Mouse (Mus musculus) intestine, embryonic 15.5 days (tissue): Measurements from ENCODE around the gene Mamdc2. TPM values are rescaled to one million over a fixed set of nuclear protein-coding genes. Genes with fewer than 3 reads are reported as not detected.

Source experiments
- ATAC-seq: fragments of 200-750 bp; cut with Nextera tagmentation; 2 replicates; pipeline ENCODE4 v1.8.0; 2017; ENCODE audit warnings: moderate TSS enrichment, moderate library complexity
- H3K27ac ChIP-seq: fragments of 300-500 bp; sonication (generic); 2 replicates; pipeline ENCODE4 v1.5.1; 2015; ENCODE audit warnings: mild to moderate bottlenecking, inconsistent platforms
- H3K27me3 ChIP-seq: fragments of 300-500 bp; sonication (generic); replicated peaks from 2 replicates; pipeline ENCODE4 v1.6.1; 2015; ENCODE audit warnings: inconsistent platforms
- H3K36me3 ChIP-seq: fragments of 300-500 bp; sonication (generic); 2 replicates; pipeline ENCODE4 v1.6.1; 2015; ENCODE audit warnings: inconsistent platforms
- H3K4me1 ChIP-seq: fragments of 300-500 bp; sonication (generic); replicated peaks from 2 replicates; pipeline ENCODE4 v1.6.1; 2015; ENCODE audit warnings: inconsistent platforms
- H3K4me2 ChIP-seq: fragments of 300-500 bp; sonication (generic); replicated peaks from 2 replicates; pipeline ENCODE4 v1.6.1; 2015; ENCODE audit warnings: mild to moderate bottlenecking, inconsistent platforms
- H3K4me3 ChIP-seq: fragments of 300-500 bp; sonication (generic); replicated peaks from 2 replicates; pipeline ENCODE4 v1.5.1; 2015; ENCODE audit warnings: inconsistent platforms
- H3K9ac ChIP-seq: fragments of 300-500 bp; sonication (generic); 2 replicates; pipeline ENCODE4 v1.6.1; 2015; ENCODE audit warnings: inconsistent platforms
- H3K9me3 ChIP-seq: fragments of 300-500 bp; sonication (generic); 2 replicates; pipeline ENCODE4 v1.6.1; 2016; ENCODE audit warnings: inconsistent platforms
- WGBS: fragments of 180-500 bp; shearing (Covaris S2); methylation state at CpG from one replicate; pipeline ENCODE4 v1.1.7; 2015; 5-methylcytosine and 5-hydroxymethylcytosine counted together
- polyA plus RNA-seq: library from polyadenylated mRNA; unstranded; fragments of >200 nt; fragmentation: Nextera tagmentation; extraction: Ambion mirVana; gene quantifications from 2 replicates; pipeline ENCODE4 v1.2.1, GENCODE M21; 2015

Mamdc2 gene
- polyA plus RNA-seq, 1 experiment from 2014 or later: 2.2 TPM

- no peaks in the 10 kb centered on the region for H3K36me3 ChIP-seq
- H3K27me3 ChIP-seq: no peaks in the 10 kb centered on the region
- no peak overlapping the region for H3K4me2 ChIP-seq
- no peaks in the 10 kb centered on the region for H3K4me1 ChIP-seq
- WGBS: 85% methylated on average over 1 of the region's 1 CpGs
- H3K9me3 ChIP-seq: no peaks in the 10 kb centered on the region
- no peak for ATAC-seq
- H3K9ac ChIP-seq: no peak overlapping the region
- no peak overlapping the region for H3K27ac ChIP-seq
- no peak overlapping the region for H3K4me3 ChIP-seq
Measured at GRCm38 (mm10) chr19:23298917-23299316, 149.3 kb downstream of the Mamdc2 start.

- H3K27ac ChIP-seq: no peak overlapping the region
- no peak overlapping the region for H3K4me3 ChIP-seq
- H3K4me1 ChIP-seq: no peaks in the 10 kb centered on the region
- no peaks in the 10 kb centered on the region for H3K36me3 ChIP-seq
- no peak for ATAC-seq
- no peak overlapping the region for H3K9ac ChIP-seq
- H3K4me2 ChIP-seq: no peak overlapping the region
- no peaks in the 10 kb centered on the region for H3K27me3 ChIP-seq
- no peaks in the 10 kb centered on the region for H3K9me3 ChIP-seq
Measured at GRCm38 (mm10) chr19:23297191-23297590, 151.1 kb downstream of the Mamdc2 start.

- Histone ChIP-seq H3K9me3 (no peaks in the 10 kb centered on the region), H3K36me3 (no peaks in the 10 kb centered on the region), H3K9ac (no peak overlapping the region), H3K4me1 (no peaks in the 10 kb centered on the region), H3K27ac (no peak overlapping the region), H3K4me3 (no peak overlapping the region), H3K27me3 (no peaks in the 10 kb centered on the region), H3K4me2 (no peak overlapping the region)
- ATAC-seq: no peak
- 66% methylated on average over 1 of the region's 1 CpGs for WGBS
Measured at GRCm38 (mm10) chr19:23289251-23289650, 159.0 kb downstream of the Mamdc2 start.

- no peak for ATAC-seq
- no peaks in the 10 kb centered on the region for H3K27me3 ChIP-seq
- WGBS: 52% methylated on average over 8 of the region's 8 CpGs
Measured at GRCm38 (mm10) chr19:23281911-23282660, 166.2 kb downstream of the Mamdc2 start.

GRCm38 (mm10) chr19:23274054-23274724 is 174.1 kb downstream of the Mamdc2 start:
- Histone ChIP-seq H3K9ac (no peak overlapping the region), H3K27ac (0 out of 2 replicates have a peak overlapping the region, but pooled peaks have one; percentile 66)
- peak; percentile 51 for ATAC-seq

More at GRCm38 (mm10) chr19:23281911-23282660, 166.2 kb downstream of the Mamdc2 start:
- Histone ChIP-seq H3K4me3 (no peak overlapping the region), H3K4me2 (no peak overlapping the region), H3K27ac (no peak overlapping the region), H3K4me1 (no peaks in the 10 kb centered on the region), H3K36me3 (no peaks in the 10 kb centered on the region), H3K9me3 (no peaks in the 10 kb centered on the region), H3K9ac (no peak overlapping the region)

GRCm38 (mm10) chr19:23273355-23274053 is 174.7 kb downstream of the Mamdc2 start, which contains the start of gene Smc5:
Gene Smc5, minus strand, starts transcription at chr19:23273897.
- Histone ChIP-seq H3K36me3 (no peaks in the 10 kb centered on the region), H3K4me3 (peak within 1 kb of the TSS; percentile 89), H3K27me3 (no peaks in the 10 kb centered on the region), H3K4me2 (peak within 1 kb of the TSS; percentile 65), H3K9me3 (no peaks in the 10 kb centered on the region), H3K27ac (peak within 1 kb of the TSS; percentile 66), H3K4me1 (peaks cover 7% of the 10 kb centered on the region; the same call in 1 of the 2 replicates), H3K9ac (peak within 1 kb of the TSS; percentile 92)
- ATAC-seq: peak; percentile 99
- WGBS: under 1% methylated on average over 69 of the region's 69 CpGs

More at GRCm38 (mm10) chr19:23274054-23274724, 174.1 kb downstream of the Mamdc2 start:
- H3K4me3 ChIP-seq: peak overlapping the region; percentile 89
- peaks cover 7% of the 10 kb centered on the region; the same call in 1 of the 2 replicates for H3K4me1 ChIP-seq
- H3K4me2 ChIP-seq: peak overlapping the region; percentile 65
- 50% methylated on average over 4 of the region's 4 CpGs for WGBS
- no peaks in the 10 kb centered on the region for H3K36me3 ChIP-seq
- H3K27me3 ChIP-seq: no peaks in the 10 kb centered on the region
- H3K9me3 ChIP-seq: no peaks in the 10 kb centered on the region

GRCm38 (mm10) chr19:23256771-23257170 is 191.5 kb downstream of the Mamdc2 start:
- Histone ChIP-seq H3K36me3 (peaks cover 14% of the 10 kb centered on the region; the same call in 1 of the 2 replicates), H3K4me3 (no peak overlapping the region), H3K9ac (no peak overlapping the region), H3K4me2 (no peak overlapping the region), H3K27ac (no peak overlapping the region), H3K9me3 (no peaks in the 10 kb centered on the region), H3K4me1 (no peaks in the 10 kb centered on the region), H3K27me3 (no peaks in the 10 kb centered on the region)
- no peak for ATAC-seq
- WGBS: 89% methylated on average over 9 of the region's 9 CpGs

Other genes starting within 250 kb of the Mamdc2 start
- gene Smc5, start 174.5 kb downstream of the Mamdc2 start, polyA plus RNA-seq: 24.5 and 27.3 TPM in 2 replicates
- not detected in 2 replicates for gene 1700028P14Rik, start 204.4 kb upstream of the Mamdc2 start, polyA plus RNA-seq
- gene Ptar1, start 239.0 kb upstream of the Mamdc2 start, polyA plus RNA-seq: 4.0 and 4.4 TPM in 2 replicates